Mouse (Mus musculus) limb, embryonic 10.5 days (tissue): ENCODE measurements around the gene Tmem186. TPM values are rescaled to one million over a fixed set of nuclear protein-coding genes. Genes with fewer than 3 reads are reported as not detected.

Source experiments
- microRNA-seq: library from miRNA; unstranded; fragments of <30 nt; microRNA quantifications from one replicate; pipeline ENCODE4, GENCODE M21; 2017
- polyA plus RNA-seq: library from polyadenylated mRNA; unstranded; fragments of >200 nt; fragmentation: Nextera tagmentation; extraction: Ambion mirVana; gene quantifications from 2 replicates; pipeline ENCODE4 v1.2.1, GENCODE M21; 2016

Tmem186 gene
- polyA plus RNA-seq, 1 experiment from 2014 or later, result 26.0 TPM

Small RNA genes within 50 kb of the gene (microRNA-seq; reads per million reads assigned to microRNA genes)
- not detected for gene Gm22137

Other genes starting within 250 kb of the Tmem186 start
- gene Tmem114, start 212.6 kb downstream of the Tmem186 start, polyA plus RNA-seq, result 0.14 and 0.33 TPM in 2 replicates
- gene Mettl22, start 166.9 kb downstream of the Tmem186 start, polyA plus RNA-seq, result 18.2 and 22.5 TPM in 2 replicates
- gene Abat, start 124.3 kb downstream of the Tmem186 start, polyA plus RNA-seq, result 14.9 and 22.7 TPM in 2 replicates
- gene Pmm2, start within 50 bp of the Tmem186 start, polyA plus RNA-seq, result 54.6 and 61.2 TPM in 2 replicates
- 152 and 166 TPM in 2 replicates for gene Carhsp1, start 34.4 kb upstream of the Tmem186 start, polyA plus RNA-seq
- gene Gm5767, start 43.1 kb upstream of the Tmem186 start, polyA plus RNA-seq, result not detected in 2 replicates
- 28.9 and 32.8 TPM in 2 replicates for gene Usp7, start 154.6 kb upstream of the Tmem186 start, polyA plus RNA-seq
- gene 1810013L24Rik, start 192.4 kb upstream of the Tmem186 start, polyA plus RNA-seq, result 17.2 and 20.5 TPM in 2 replicates